Mouse (Mus musculus): Measurements from ENCODE around the gene Tcp11l1. TPM values are rescaled to one million over a fixed set of nuclear protein-coding genes. Genes with fewer than 3 reads are reported as not detected.

Tcp11l1 gene
- total and polyA plus RNA-seq, 2 experiments from 2014 or later = 32.9 to 54.1 TPM

DNA sequence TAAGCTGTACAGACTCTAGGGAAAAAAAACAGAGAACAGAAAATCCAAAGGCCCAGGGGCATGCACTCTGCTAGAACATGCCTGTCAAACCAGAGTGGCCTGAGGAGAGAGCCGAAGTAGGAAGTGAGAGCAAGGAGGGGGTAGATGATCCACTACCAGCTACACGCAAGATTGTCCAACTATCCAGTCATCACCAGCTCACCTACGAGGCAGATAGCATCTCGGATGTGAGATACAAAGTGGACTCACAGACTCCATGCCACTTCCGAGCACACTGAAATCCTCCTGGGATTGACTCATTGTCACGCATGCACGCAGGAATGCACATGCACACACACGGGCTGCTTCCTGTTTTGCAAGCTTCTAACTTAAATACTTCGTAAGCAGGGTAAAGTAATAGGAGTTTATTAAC is 20.1 kb upstream of the Tcp11l1 start:
- Histone ChIP-seq H3K27me3 (ENCODE audit: insufficient read depth, low read length) (no peaks in the 10 kb centered on the region), H3K9ac (no peak overlapping the region), H3K4me3 (ENCODE audit: low read depth, low read length) (no peak overlapping the region), H3K36me3 (ENCODE audit: insufficient read depth) (no peaks in the 10 kb centered on the region), H3K4me2 (ENCODE audit: low read depth) (no peak overlapping the region), H3K9me3 (ENCODE audit: low read length) (no peaks in the 10 kb centered on the region), H3K4me1 (ENCODE audit: insufficient read depth) (no peaks in the 10 kb centered on the region), H3K27ac (ENCODE audit: low read depth, low read length) (no peak overlapping the region)
- WGBS = 85% methylated on average over 9 of the region's 9 CpGs
- ATAC-seq (no peak), DNase-seq (no peak)
- TF ChIP-seq CTCF (IDR thresholded peaks at IDR 0.05; ENCODE audit: low read depth) = no peak

DNA sequence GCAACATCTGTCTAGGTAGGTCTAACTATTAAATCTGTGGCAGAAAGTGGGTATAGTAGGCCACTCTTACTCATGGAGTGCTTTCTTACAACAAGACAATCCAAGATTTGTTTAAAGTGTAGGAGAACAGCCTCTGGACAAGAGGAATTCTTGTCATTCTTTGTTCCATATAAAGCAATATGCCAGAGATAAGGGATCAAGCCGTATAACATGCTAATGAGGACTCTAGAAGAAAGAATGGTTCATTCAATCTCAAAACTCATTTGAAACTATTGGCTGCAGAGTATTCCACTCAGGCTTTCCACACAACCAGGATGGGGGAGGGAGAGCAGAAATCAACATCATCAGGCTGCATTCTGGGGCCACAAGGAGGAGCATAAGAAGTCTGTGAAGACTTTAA is 15.4 kb upstream of the Tcp11l1 start:
- no peak for TF ChIP-seq CTCF (IDR thresholded peaks at IDR 0.05; ENCODE audit: low read depth)
- H3K27ac ChIP-seq (ENCODE audit: low read depth, low read length) = no peak overlapping the region
- H3K36me3 ChIP-seq (ENCODE audit: insufficient read depth) = no peaks in the 10 kb centered on the region
- WGBS = 35% methylated on average over 1 of the region's 1 CpGs
- H3K9me3 ChIP-seq (ENCODE audit: low read length) = no peaks in the 10 kb centered on the region
- H3K9ac ChIP-seq = no peak overlapping the region
- DNase-seq (no peak), ATAC-seq (no peak)
- no peak overlapping the region for H3K4me2 ChIP-seq (ENCODE audit: low read depth)
- H3K4me1 ChIP-seq (ENCODE audit: insufficient read depth) = no peaks in the 10 kb centered on the region
- H3K4me3 ChIP-seq (ENCODE audit: low read depth, low read length) = no peak overlapping the region
- no peaks in the 10 kb centered on the region for H3K27me3 ChIP-seq (ENCODE audit: insufficient read depth, low read length)

DNA sequence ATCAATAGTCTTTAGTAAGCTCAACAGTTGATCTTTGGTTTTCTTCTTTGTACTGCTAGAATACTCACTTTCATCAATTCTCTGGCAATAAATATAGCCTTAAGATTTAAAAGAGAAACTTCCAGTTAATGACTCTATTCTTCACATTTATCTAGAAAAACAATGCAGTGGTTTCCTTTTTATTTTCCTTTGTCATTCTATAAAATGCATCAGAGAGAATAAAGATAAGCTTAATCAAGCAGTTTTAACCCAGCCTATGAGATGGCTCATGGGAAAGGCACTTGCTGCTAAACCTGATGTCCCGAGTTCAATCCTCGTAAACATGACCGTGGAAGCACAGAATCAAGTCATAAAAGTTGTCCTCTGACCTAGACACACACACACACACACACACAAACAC is 10.1 kb upstream of the Tcp11l1 start:
- Histone ChIP-seq H3K27me3 (ENCODE audit: insufficient read depth, low read length) (no peaks in the 10 kb centered on the region), H3K4me1 (ENCODE audit: insufficient read depth) (no peaks in the 10 kb centered on the region), H3K27ac (ENCODE audit: low read depth, low read length) (no peak overlapping the region), H3K9me3 (ENCODE audit: low read length) (no peaks in the 10 kb centered on the region), H3K36me3 (ENCODE audit: insufficient read depth) (no peaks in the 10 kb centered on the region), H3K4me2 (ENCODE audit: low read depth) (no peak overlapping the region), H3K9ac (no peak overlapping the region), H3K4me3 (ENCODE audit: low read depth, low read length) (no peak overlapping the region)
- WGBS = 83% methylated on average over 3 of the region's 3 CpGs
- DNase-seq = no peak
- no peak for TF ChIP-seq CTCF (IDR thresholded peaks at IDR 0.05; ENCODE audit: low read depth)
- no peak for ATAC-seq

DNA sequence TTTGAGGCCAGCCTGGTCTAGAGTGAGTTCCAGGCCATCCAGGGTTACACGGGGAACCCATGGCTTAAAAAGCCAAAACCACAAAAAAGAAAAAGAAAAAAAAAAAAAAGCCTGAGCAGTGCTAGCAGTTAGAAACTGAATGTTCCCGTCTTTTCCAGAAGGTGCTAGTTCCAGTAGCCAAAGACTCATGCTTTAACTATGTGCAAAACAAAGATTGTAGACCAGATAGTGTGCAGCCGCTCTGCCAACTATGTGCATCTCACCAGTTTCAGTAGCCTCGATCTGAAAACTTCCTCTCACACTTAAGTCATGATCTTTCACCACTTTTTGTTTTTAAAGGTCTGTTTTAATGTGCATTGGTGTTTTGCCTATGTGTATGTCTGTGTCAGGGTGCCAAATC is 5.9 kb upstream of the Tcp11l1 start:
- Histone ChIP-seq H3K4me2 (ENCODE audit: low read depth) (no peak overlapping the region), H3K27me3 (ENCODE audit: insufficient read depth, low read length) (no peaks in the 10 kb centered on the region), H3K36me3 (ENCODE audit: insufficient read depth) (no peaks in the 10 kb centered on the region), H3K9ac (no peak overlapping the region), H3K4me3 (ENCODE audit: low read depth, low read length) (no peak overlapping the region), H3K27ac (ENCODE audit: low read depth, low read length) (no peak overlapping the region), H3K4me1 (ENCODE audit: insufficient read depth) (no peaks in the 10 kb centered on the region), H3K9me3 (ENCODE audit: low read length) (no peaks in the 10 kb centered on the region)
- WGBS = 89% methylated on average over 4 of the region's 4 CpGs
- DNase-seq = no peak
- TF ChIP-seq CTCF (IDR thresholded peaks at IDR 0.05; ENCODE audit: low read depth) = no peak
- ATAC-seq = no peak

DNA sequence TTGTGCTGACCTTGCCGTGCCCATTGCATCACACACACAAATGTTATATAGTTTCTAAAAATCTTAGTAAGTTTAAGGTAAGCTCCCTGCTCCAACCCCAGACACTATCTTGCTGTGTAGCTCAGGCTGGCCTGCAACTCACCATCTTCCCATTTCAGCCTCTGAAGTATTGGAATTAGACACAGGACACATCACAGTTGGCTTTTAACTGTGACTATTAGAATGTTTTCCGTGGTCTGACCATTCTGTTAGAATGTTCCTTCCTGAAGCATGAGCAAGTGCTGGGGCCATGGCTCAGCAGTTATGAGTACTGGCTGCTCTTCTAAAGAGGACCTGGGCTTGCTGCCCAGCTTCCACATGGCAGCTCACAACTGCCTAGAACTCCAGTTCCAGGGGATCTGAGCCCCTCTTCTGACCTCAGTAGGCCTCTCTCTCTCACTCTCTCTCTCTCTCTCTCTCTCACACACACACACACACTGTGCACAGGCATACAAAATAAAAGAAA is 5.3 kb upstream of the Tcp11l1 start:
- 82% methylated on average over 2 of the region's 2 CpGs for WGBS
- no peak for DNase-seq

DNA sequence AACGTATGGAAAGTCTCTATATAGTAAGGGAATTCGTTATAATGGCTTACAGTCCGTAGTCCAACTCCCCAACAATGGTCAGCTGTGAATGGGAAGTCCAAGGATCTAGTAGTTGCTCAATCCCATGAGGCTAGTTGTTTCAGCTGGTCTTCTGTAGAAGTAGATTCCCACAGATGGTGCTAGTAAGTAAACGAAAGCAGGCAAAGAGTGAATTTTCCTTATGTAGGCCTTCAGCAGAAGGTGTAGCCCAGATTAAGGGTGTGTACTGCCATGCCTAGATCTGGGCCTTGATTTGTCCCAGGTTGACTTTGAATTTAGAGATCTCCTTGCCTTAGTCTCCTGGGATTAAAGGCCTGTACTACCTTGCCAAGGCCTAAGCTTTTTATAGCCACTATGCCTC is 4.3 kb upstream of the Tcp11l1 start, which contains the start of gene Pin1rt1:
Gene Pin1rt1 (minus strand): TSS at position 101 of the 400 bp plus-strand sequence.
- no peak within 1 kb of the TSS for H3K9ac ChIP-seq
- WGBS = 90% methylated on average over 4 of the region's 4 CpGs

More for the DNA sequence above, 5.3 kb upstream of the Tcp11l1 start:
- Histone ChIP-seq H3K4me2 (ENCODE audit: low read depth) (no peak overlapping the region), H3K9ac (no peak overlapping the region), H3K27me3 (ENCODE audit: insufficient read depth, low read length) (no peaks in the 10 kb centered on the region), H3K27ac (ENCODE audit: low read depth, low read length) (no peak overlapping the region), H3K36me3 (ENCODE audit: insufficient read depth) (no peaks in the 10 kb centered on the region), H3K9me3 (ENCODE audit: low read length) (no peaks in the 10 kb centered on the region), H3K4me3 (ENCODE audit: low read depth, low read length) (no peak overlapping the region), H3K4me1 (ENCODE audit: insufficient read depth) (no peaks in the 10 kb centered on the region)
- ATAC-seq = no peak
- TF ChIP-seq CTCF (IDR thresholded peaks at IDR 0.05; ENCODE audit: low read depth) = no peak

DNA sequence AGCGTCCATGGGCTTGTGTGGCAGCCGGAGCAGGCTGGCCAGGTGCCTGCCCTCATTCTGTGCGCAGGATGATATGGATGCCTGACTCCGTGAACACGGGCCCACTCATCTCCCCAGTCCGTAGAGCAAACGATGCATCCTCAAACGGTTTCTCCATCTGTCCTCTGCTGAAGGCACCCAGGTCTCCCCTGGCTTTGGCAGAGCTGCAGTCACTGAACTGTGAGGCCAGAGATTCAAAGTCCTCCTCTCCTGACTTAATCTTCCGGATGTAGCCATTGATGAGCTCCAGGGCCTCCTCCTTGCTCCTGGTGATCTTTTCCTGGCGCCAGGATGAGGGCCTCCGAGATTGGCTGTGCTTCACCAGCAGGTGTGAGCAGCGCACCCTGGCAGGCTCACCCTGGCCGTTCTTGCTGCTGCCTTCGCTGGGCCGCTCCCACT is 2.3 kb upstream of the Tcp11l1 start:
- Histone ChIP-seq H3K9ac (no peak overlapping the region), H3K36me3 (ENCODE audit: insufficient read depth) (no peaks in the 10 kb centered on the region), H3K4me3 (ENCODE audit: low read depth, low read length) (no peak overlapping the region), H3K27ac (ENCODE audit: low read depth, low read length) (no peak overlapping the region), H3K9me3 (ENCODE audit: low read length) (no peaks in the 10 kb centered on the region), H3K4me1 (ENCODE audit: insufficient read depth) (peaks cover 11% of the 10 kb centered on the region; the same call in 1 of the 2 replicates), H3K27me3 (ENCODE audit: insufficient read depth, low read length) (no peaks in the 10 kb centered on the region), H3K4me2 (ENCODE audit: low read depth) (no peak overlapping the region)
- ATAC-seq (no peak), DNase-seq (no peak)
- no peak for TF ChIP-seq CTCF (IDR thresholded peaks at IDR 0.05; ENCODE audit: low read depth)
- 36% methylated on average over 15 of the region's 15 CpGs for WGBS

More for the DNA sequence above, 4.3 kb upstream of the Tcp11l1 start, which contains the start of gene Pin1rt1:
- H3K9me3 ChIP-seq (ENCODE audit: low read length) = no peaks in the 10 kb centered on the region
- H3K36me3 ChIP-seq (ENCODE audit: insufficient read depth) = no peaks in the 10 kb centered on the region
- TF ChIP-seq CTCF (IDR thresholded peaks at IDR 0.05; ENCODE audit: low read depth) = no peak
- no peak for DNase-seq
- no peak for ATAC-seq
- no peak within 1 kb of the TSS for H3K4me3 ChIP-seq (ENCODE audit: low read depth, low read length)
- no peak within 1 kb of the TSS for H3K4me2 ChIP-seq (ENCODE audit: low read depth)
- no peak within 1 kb of the TSS for H3K27ac ChIP-seq (ENCODE audit: low read depth, low read length)
- no peaks in the 10 kb centered on the region for H3K27me3 ChIP-seq (ENCODE audit: insufficient read depth, low read length)
- H3K4me1 ChIP-seq (ENCODE audit: insufficient read depth) = no peaks in the 10 kb centered on the region

Measured in forebrain, postnatal 0 days (tissue).